Mouse (Mus musculus): ENCODE measurements at regions not wholly inside any gene's neighbourhood (a gene's known extent, or its start where the extent isn't known, plus 50 kb on each side); places are given as distances from the start of the nearest gene placed in this dataset.
"Not testable (repeated sequence)": the region's sequence is repeated elsewhere in the genome, so short reads cannot be mapped to it uniquely, and the experiment has no call there.

- 60% methylated on average over 4 of the region's 4 CpGs for WGBS
- DNase-seq (ENCODE audit: low read depth, low spot score): no peak
Measured at GRCm38 (mm10) chr10:57156426-57156825, 329.8 kb upstream of the Hsf2 start.

- 73% methylated on average over 9 of the region's 9 CpGs for WGBS
- no peak for DNase-seq (ENCODE audit: low read depth, low spot score)
Measured at GRCm38 (mm10) chr10:57156912-57157311, 329.3 kb upstream of the Hsf2 start.

GRCm38 (mm10) chr10:57160546-57160945, 325.6 kb upstream of the Hsf2 start:
- no peak for DNase-seq (ENCODE audit: low read depth, low spot score)

GRCm38 (mm10) chr10:57163359-57163758, 322.8 kb upstream of the Hsf2 start:
- DNase-seq (ENCODE audit: low read depth, low spot score): no peak
- WGBS: 45% methylated on average over 5 of the region's 5 CpGs

- 73% methylated on average over 1 of the region's 1 CpGs for WGBS
- DNase-seq (ENCODE audit: low read depth, low spot score): no peak
Measured at GRCm38 (mm10) chr10:57183560-57183959, 302.6 kb upstream of the Hsf2 start.

GRCm38 (mm10) chr10:57210701-57211100, 275.5 kb upstream of the Hsf2 start:
- no peak for DNase-seq (ENCODE audit: low read depth, low spot score)

- 69% methylated on average over 3 of the region's 3 CpGs for WGBS
- no peak for DNase-seq (ENCODE audit: low read depth, low spot score)
Measured at GRCm38 (mm10) chr10:57231117-57231516, 255.1 kb upstream of the Hsf2 start.

GRCm38 (mm10) chr10:57281220-57281619, 205.0 kb upstream of the Hsf2 start:
- WGBS: 44% methylated on average over 1 of the region's 1 CpGs

GRCm38 (mm10) chr10:57282896-57283295, 203.3 kb upstream of the Hsf2 start:
- WGBS: 63% methylated on average over 5 of the region's 5 CpGs
- DNase-seq (ENCODE audit: low read depth, low spot score): no peak

More at GRCm38 (mm10) chr10:57281220-57281619, 205.0 kb upstream of the Hsf2 start:
- no peak for DNase-seq (ENCODE audit: low read depth, low spot score)

- 81% methylated on average over 10 of the region's 10 CpGs for WGBS
- DNase-seq (ENCODE audit: low read depth, low spot score): no peak
Measured at GRCm38 (mm10) chr10:57291596-57291995, 194.6 kb upstream of the Hsf2 start.

- DNase-seq (ENCODE audit: low read depth, low spot score): no peak
- 70% methylated on average over 3 of the region's 3 CpGs for WGBS
Measured at GRCm38 (mm10) chr10:57313799-57314198, 172.4 kb upstream of the Hsf2 start.

GRCm38 (mm10) chr10:57317067-57317466, 169.1 kb upstream of the Hsf2 start:
- DNase-seq (ENCODE audit: low read depth, low spot score): no peak

GRCm38 (mm10) chr10:57319171-57319570, 167.0 kb upstream of the Hsf2 start:
- 35% methylated on average over 2 of the region's 2 CpGs for WGBS
- no peak for DNase-seq (ENCODE audit: low read depth, low spot score)

- no peak for DNase-seq (ENCODE audit: low read depth, low spot score)
- 73% methylated on average over 2 of the region's 2 CpGs for WGBS
Measured at GRCm38 (mm10) chr10:57322717-57323424, 163.3 kb upstream of the Hsf2 start.

GRCm38 (mm10) chr10:57324226-57324625, 162.0 kb upstream of the Hsf2 start:
- WGBS: 44% methylated on average over 1 of the region's 1 CpGs
- DNase-seq (ENCODE audit: low read depth, low spot score): no peak

- not testable (repeated sequence) for DNase-seq (ENCODE audit: low read depth, low spot score)
- WGBS: 89% methylated on average over 1 of the region's 1 CpGs
Measured at GRCm38 (mm10) chr10:57362781-57363180, 123.4 kb upstream of the Hsf2 start.
